Mouse (Mus musculus) large intestine, adult 2 months (tissue): ENCODE results near the gene Kif26a. TPM values are rescaled to one million over a fixed set of nuclear protein-coding genes. Genes with fewer than 3 reads are reported as not detected.

ENCODE experiments used
- DNase-seq: peaks from one replicate; pipeline ENCODE4 v3.0.0-alpha.2; 2012; ENCODE audit warnings: low read depth, low spot score
- WGBS: fragments of 180-500 bp; shearing (Covaris S2); methylation state at CpG from one replicate; pipeline ENCODE4 v1.1.7; 2018; 5-methylcytosine and 5-hydroxymethylcytosine counted together
- polyA plus RNA-seq: library from polyadenylated mRNA; depleted of rRNA; stranded (reverse); fragments of >200 nt; gene quantifications from 2 replicates; pipeline ENCODE4 v1.2.3, GENCODE M21; 2012

The Kif26a gene
- polyA plus RNA-seq, 1 experiment = 0.95 TPM

DNA sequence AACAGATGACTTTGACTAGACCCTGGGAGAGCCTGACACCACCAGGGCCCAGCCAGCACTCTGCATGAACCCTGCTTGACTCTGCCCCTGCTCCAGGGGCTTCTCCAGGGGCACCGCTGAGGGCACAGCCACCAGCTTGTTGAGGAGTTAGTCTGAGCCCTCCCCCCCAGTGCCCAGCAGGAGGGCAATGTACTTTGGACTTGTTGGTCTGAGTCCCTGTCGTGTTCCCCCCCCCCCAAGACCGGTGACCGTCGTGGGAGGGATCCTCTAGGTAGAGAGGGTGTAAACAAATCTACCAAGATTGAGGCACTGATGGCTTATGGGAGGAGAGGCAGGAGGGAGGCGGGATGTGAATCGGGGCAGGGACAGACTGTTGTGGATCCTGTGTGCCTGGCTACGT lies 12.2 kb downstream of the Kif26a start:
- no peak for DNase-seq
- WGBS = 37% methylated on average over 8 of the region's 8 CpGs

DNA sequence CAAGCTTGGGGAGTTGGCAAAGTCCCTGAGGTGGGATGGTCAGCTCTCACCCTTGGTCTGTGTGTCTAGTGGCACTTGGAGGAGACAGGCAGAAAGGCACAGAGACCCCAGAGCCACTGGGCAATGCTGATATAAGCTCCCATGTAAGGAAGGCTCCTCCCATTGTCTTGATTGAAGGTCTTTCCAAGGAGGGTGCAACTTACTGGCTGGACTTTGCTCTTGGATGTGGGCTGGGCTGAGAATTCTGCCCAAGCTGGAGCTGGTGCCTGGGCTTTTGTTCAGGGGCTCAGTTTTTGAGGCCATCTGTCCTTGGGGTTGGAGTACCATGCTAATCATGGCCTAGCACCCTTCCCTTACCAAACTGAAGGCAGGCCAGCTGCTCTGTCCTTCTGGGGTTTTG lies 12.8 kb downstream of the Kif26a start:
- no peak for DNase-seq

DNA sequence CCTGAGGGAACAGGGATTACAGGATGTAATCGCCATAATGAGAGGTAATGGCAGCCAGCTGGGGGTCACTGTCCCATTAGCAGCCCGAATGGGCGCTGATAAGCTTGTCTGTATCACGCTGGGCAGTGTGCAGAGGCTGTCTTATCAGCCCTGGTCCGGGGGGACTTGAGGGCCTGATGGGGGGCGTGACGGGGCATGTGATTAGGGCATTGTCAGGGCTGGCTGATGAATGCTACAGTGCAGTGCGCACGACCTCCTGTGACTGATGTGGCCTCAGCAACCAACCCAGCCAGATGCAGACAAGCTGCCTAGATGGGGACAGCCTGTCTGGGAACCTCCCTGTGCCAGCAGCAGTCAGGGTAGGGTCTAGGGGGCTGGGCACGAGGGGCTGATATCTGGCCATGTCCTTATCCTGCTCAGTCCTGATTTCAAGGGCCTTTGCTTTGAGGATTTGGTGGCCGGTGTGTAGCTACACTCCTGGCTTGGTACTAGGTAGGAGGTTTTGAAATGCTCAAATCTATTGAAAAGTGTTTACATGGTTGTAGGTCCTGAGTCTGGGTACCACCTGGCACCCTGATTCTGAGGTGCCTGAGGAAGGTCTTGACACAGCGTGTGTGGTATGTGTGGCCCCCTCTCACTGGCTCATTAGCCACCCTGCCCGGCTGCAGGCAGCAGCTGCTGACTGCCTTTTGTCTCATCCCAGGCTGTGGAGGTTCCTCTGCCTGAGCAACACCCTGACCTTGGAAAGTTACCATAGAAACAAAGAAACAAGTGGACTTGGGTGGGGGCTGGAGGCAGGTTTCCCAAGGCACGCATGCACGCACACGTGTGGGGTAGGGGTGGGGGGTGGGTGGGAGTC lies 18.2 kb downstream of the Kif26a start:
- no peak for DNase-seq
- 53% methylated on average over 16 of the region's 16 CpGs for WGBS

DNA sequence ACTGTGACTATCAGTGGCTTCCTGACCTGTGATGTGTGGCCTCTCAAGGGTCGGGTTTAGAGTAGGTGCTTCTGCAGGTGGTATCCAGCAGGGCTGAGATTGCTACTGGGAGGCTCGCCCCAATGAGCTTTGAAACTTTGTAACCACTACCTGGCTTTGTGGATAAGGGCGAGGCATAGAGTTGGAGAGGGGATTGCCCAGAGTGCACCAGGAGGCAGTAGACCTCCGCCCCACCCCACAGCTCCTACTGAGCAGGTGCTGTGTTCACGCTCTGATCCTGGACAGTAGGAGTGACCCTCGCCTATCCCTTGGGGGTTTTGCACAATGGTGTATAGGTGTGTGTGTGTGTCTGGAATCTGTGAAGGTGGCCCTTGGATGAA lies 18.8 kb downstream of the Kif26a start:
- no peak for DNase-seq
- WGBS = 28% methylated on average over 6 of the region's 6 CpGs

DNA sequence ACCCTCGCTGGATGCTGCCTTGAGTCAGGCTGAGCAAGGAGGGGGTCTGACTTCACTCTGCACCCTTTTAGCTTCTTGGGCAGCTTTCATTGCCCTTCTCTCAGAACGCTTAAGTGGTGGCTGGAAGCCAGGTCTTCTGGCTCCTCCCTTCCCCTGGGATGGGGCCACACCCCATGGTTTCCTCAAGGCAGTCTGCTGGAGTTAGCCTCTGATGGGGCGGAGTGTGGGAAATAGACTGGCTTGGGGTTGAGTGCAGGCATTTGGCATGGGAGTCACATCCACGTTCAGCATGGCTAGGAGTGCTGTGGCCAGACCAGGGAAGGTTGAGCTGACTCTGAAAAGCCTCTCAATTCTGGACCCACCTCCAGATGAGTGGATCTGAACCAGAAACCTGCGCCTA lies 23.2 kb downstream of the Kif26a start:
- DNase-seq = no peak
- WGBS = 42% methylated on average over 5 of the region's 5 CpGs

GRCm38 (mm10) chr12:112170671-112171574 lies 24.9 kb downstream of the Kif26a start:
- 79% methylated on average over 20 of the region's 20 CpGs for WGBS
- no peak for DNase-seq

- DNase-seq = no peak
- WGBS = 84% methylated on average over 1 of the region's 1 CpGs
Observed at GRCm38 (mm10) chr12:112171657-112172056, 25.6 kb downstream of the Kif26a start.

DNA sequence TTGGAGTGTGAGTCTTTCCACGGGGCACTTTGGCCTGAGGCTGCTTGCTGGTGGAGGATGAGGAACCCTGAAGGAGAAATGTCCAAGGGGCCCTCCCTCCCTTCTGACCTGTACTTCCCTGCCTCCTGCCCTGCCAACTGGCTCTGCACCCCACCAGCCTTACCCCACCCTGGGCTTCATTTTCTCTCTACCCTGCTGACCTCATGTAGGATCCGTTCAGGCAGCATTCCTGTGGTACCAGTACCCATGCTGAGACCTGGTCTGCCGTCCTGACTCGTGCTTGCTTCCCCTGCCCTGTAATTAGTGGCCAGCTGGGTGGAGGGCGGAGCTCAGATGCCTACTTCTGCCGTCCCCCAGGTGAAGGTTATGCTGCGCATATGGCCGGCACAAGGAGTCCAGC lies 26.2 kb downstream of the Kif26a start:
- 47% methylated on average over 8 of the region's 8 CpGs for WGBS

DNA sequence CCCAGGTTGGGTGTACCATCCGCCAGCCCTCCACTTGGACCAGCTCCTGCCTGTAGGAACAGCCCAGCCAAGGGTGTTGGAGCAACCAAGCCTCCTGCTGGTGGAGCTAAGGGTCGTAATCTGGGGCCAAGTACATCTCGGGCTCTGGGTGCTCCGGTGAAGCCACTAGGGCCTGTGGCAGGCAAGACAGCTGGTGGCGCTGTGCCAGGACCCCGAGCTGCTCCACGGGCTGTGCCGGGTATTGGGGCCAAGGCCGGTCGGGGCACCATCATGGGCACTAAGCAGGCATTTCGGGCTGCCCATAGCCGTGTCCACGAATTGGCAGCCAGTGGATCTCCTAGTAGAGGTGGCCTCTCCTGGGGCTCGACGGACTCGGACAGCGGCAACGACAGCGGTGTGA lies 31.7 kb downstream of the Kif26a start:
- 89% methylated on average over 19 of the region's 19 CpGs for WGBS
- no peak for DNase-seq

More for the DNA sequence above, 26.2 kb downstream of the Kif26a start:
- DNase-seq = no peak

DNA sequence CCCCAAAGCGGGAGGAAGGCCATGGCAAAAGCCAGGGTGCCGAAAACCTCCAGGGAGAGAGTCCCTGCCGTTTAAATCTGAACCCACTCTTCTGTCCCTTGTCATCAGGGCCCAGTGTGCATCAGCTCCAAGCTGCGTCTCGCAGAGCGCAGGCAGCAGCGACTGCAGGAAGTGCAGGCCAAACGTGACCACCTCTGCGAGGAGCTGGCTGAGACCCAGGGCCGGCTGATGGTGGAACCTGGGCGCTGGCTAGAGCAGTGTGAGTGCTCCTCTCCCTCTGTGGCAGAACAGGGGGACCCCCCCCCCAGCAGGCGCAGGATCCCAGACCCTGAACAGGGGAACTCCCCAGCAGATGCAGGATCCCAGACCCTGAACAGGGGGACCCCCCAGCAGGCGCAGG lies 33.7 kb downstream of the Kif26a start:
- DNase-seq = no peak
- 86% methylated on average over 13 of the region's 13 CpGs for WGBS

DNA sequence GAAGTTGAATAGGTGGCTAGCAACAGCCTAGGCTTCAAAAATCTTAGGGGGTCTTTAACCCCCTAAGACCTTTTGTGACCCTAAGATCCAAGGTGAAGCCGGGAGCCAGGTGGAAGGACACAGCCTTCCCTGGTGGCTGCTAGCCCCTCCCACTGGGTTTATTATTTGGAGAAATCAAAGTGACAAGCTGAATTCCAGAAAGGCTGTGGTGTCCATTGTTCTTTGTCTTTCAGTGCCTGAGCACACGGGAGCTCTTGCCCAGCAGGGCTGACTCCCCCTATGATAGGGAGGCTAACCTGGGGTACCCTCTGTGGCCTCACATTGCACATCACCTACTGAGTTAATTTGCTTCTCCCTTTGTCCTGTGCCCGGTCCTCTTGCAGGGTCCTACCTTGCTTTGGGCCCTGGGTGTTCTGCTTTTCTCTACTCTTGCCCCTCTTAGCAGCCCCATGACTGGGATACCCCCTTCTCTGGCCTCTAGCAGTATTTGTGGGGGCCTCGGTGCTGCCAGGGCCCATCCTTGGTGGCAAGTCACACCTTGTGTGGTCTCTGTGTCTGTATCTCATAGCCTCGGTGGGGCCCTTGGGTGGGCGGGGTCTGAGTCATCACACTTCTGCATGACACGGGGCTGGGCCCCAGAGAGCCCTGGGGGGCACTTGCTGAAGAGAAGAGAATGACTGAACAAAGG lies 36.1 kb downstream of the Kif26a start:
- WGBS = 39% methylated on average over 7 of the region's 7 CpGs
- DNase-seq = no peak

- DNase-seq = no peak
Observed at GRCm38 (mm10) chr12:112182609-112182955, 36.6 kb downstream of the Kif26a start.

GRCm38 (mm10) chr12:112183675-112184074 lies 37.7 kb downstream of the Kif26a start:
- WGBS = 41% methylated on average over 6 of the region's 6 CpGs
- DNase-seq = no peak

More at GRCm38 (mm10) chr12:112182609-112182955, 36.6 kb downstream of the Kif26a start:
- WGBS = 54% methylated on average over 7 of the region's 7 CpGs

- WGBS = 57% methylated on average over 3 of the region's 3 CpGs
Observed at GRCm38 (mm10) chr12:112184390-112184789, 38.4 kb downstream of the Kif26a start.

DNA sequence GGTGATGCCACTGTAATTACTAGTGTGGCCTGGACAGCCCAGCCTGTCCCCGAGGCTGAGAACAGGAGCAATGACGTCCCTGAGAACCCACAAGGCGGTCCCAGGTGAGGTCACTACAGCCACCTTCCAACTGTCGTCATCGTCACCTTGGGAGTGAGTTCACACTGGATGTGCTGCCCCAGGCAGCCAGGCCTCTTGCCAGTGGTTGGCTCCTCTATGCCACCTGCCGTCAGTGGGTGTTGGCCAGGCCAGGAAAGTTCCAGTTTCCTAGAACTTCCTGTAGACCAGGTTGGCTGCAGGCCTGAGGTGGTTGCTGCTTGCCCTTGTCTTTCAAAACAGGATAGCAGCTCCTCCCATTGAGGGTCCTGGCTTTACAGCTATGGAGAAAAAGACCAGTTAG lies 40.9 kb downstream of the Kif26a start:
- 31% methylated on average over 6 of the region's 6 CpGs for WGBS
- peak; percentile 21 for DNase-seq

More at GRCm38 (mm10) chr12:112184390-112184789, 38.4 kb downstream of the Kif26a start:
- no peak for DNase-seq

- no peak for DNase-seq
- WGBS = 58% methylated on average over 6 of the region's 6 CpGs
Observed at GRCm38 (mm10) chr12:112191753-112192152, 45.7 kb downstream of the Kif26a start.

GRCm38 (mm10) chr12:112195019-112195418 lies 49.0 kb downstream of the Kif26a start:
- no peak for DNase-seq
- WGBS = 11% methylated on average over 13 of the region's 13 CpGs

GRCm38 (mm10) chr12:112196562-112196961 lies 50.6 kb downstream of the Kif26a start:
- WGBS = 65% methylated on average over 10 of the region's 10 CpGs

GRCm38 (mm10) chr12:112199363-112199762 lies 53.4 kb downstream of the Kif26a start:
- WGBS = 23% methylated on average over 3 of the region's 3 CpGs
- DNase-seq = peak; percentile 19

More at GRCm38 (mm10) chr12:112196562-112196961, 50.6 kb downstream of the Kif26a start:
- DNase-seq = no peak

- DNase-seq = no peak
- 44% methylated on average over 2 of the region's 2 CpGs for WGBS
Observed at GRCm38 (mm10) chr12:112200045-112200444, 54.0 kb downstream of the Kif26a start.
